Mouse (Mus musculus): ENCODE measurements at regions not wholly inside any gene's neighbourhood (a gene's known extent, or its start where the extent isn't known, plus 50 kb on each side); places are given as distances from the start of the nearest gene placed in this dataset.
A peak's percentile ranks its signal among the peaks of the same experiment; 100 is the strongest.

- Histone ChIP-seq H3K27me3 (peaks cover 64% of the 10 kb centered on the region), H3K36me3 (no peaks in the 10 kb centered on the region), H3K27ac (no peak overlapping the region), H3K4me1 (peaks cover 8% of the 10 kb centered on the region; the same call in 1 of the 2 replicates), H3K4me2 (replicated peaks) (no peak overlapping the region), H3K4me3 (no peak overlapping the region), H3K9ac (no peak overlapping the region), H3K9me3 (replicated peaks) (no peaks in the 10 kb centered on the region)
- ATAC-seq (ENCODE audit: low FRiP score): no peak
- WGBS: 81% methylated on average over 6 of the region's 6 CpGs
These were observed 201.4 kb downstream of the Tex29 start for GRCm38 (mm10) chr8:12041662-12042061.

GRCm38 (mm10) chr8:12050841-12051240 lies 210.6 kb downstream of the Tex29 start:
- Histone ChIP-seq H3K36me3 (no peaks in the 10 kb centered on the region), H3K27ac (no peak overlapping the region), H3K9me3 (replicated peaks) (no peaks in the 10 kb centered on the region), H3K4me1 (peaks cover 22% of the 10 kb centered on the region), H3K4me3 (no peak overlapping the region), H3K4me2 (replicated peaks) (no peak overlapping the region), H3K27me3 (peaks cover 41% of the 10 kb centered on the region), H3K9ac (no peak overlapping the region)
- 23% methylated on average over 5 of the region's 5 CpGs for WGBS
- ATAC-seq (ENCODE audit: low FRiP score): peak; percentile 23; the same call in 1 of the 2 replicates

- Histone ChIP-seq H3K4me2 (replicated peaks) (no peak overlapping the region), H3K4me1 (peaks cover 22% of the 10 kb centered on the region), H3K27ac (no peak overlapping the region), H3K9ac (no peak overlapping the region), H3K36me3 (no peaks in the 10 kb centered on the region), H3K4me3 (no peak overlapping the region), H3K9me3 (replicated peaks) (no peaks in the 10 kb centered on the region), H3K27me3 (peaks cover 41% of the 10 kb centered on the region)
- peak; percentile 85 for ATAC-seq (ENCODE audit: low FRiP score)
- WGBS: 25% methylated on average over 12 of the region's 12 CpGs
These were observed 211.1 kb downstream of the Tex29 start for GRCm38 (mm10) chr8:12051357-12051756.

GRCm38 (mm10) chr8:12055931-12056330 lies 215.7 kb downstream of the Tex29 start:
- Histone ChIP-seq H3K4me3 (no peak overlapping the region), H3K27ac (no peak overlapping the region), H3K9ac (no peak overlapping the region), H3K9me3 (replicated peaks) (no peaks in the 10 kb centered on the region), H3K4me1 (peaks cover 15% of the 10 kb centered on the region), H3K27me3 (peaks cover 25% of the 10 kb centered on the region), H3K4me2 (replicated peaks) (no peak overlapping the region), H3K36me3 (no peaks in the 10 kb centered on the region)
- WGBS: 85% methylated on average over 9 of the region's 9 CpGs
- no peak for ATAC-seq (ENCODE audit: low FRiP score)

DNA sequence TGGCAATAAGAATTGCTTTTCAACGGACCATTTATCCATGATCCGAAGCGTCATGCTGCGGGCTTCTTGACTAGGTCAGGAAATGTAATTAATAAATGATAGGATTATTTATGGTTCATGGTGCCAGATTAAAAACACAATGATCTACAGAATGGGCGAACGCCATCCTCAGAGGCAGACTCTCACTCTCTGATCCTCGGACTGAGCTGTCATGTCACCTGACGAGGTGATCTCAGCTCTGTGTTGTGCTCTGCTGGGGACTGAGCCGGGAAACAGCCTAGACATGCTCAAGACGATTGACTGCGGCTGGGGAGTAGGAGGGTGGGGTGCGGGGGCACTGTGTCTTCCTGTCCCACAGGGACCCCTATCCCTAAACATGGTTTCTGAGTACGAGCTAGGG lies 217.4 kb upstream of the A230072I06Rik start:
- Histone ChIP-seq H3K27me3 (peaks cover 15% of the 10 kb centered on the region), H3K36me3 (no peaks in the 10 kb centered on the region)

GRCm38 (mm10) chr8:12062710-12063109 lies 215.9 kb upstream of the A230072I06Rik start:
- Histone ChIP-seq H3K36me3 (no peaks in the 10 kb centered on the region), H3K4me1 (no peaks in the 10 kb centered on the region), H3K9me3 (replicated peaks) (no peaks in the 10 kb centered on the region), H3K9ac (no peak overlapping the region), H3K27me3 (peaks cover 19% of the 10 kb centered on the region), H3K4me2 (replicated peaks) (no peak overlapping the region), H3K27ac (no peak overlapping the region), H3K4me3 (no peak overlapping the region)
- WGBS: 73% methylated on average over 8 of the region's 8 CpGs
- no peak for ATAC-seq (ENCODE audit: low FRiP score)

More for the DNA sequence above, 217.4 kb upstream of the A230072I06Rik start:
- Histone ChIP-seq H3K9ac (no peak overlapping the region), H3K4me1 (no peaks in the 10 kb centered on the region), H3K4me3 (no peak overlapping the region), H3K27ac (no peak overlapping the region), H3K4me2 (replicated peaks) (no peak overlapping the region), H3K9me3 (replicated peaks) (no peaks in the 10 kb centered on the region)
- no peak for ATAC-seq (ENCODE audit: low FRiP score)
- WGBS: 61% methylated on average over 13 of the region's 13 CpGs

DNA sequence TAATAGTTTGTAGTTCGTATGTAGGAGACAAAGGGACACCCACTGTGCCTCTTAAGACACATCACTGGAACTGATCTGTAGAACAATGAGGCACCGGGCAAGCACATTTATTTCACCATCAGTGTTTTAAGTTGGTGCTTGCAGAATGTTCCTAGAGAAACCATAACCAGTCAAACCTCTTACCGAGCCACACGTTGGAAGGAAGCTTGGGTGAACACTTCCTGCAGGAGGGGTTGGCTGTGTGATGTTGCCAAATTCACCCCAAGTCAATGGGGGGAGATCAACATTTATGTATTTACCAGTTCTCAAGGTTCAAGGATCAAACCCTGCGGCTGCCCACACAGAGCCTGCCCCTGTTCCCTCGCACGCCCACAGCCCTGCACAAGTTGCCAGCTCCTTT lies 214.0 kb upstream of the A230072I06Rik start:
- H3K36me3 ChIP-seq: no peaks in the 10 kb centered on the region
- H3K9ac ChIP-seq: no peak overlapping the region
- no peaks in the 10 kb centered on the region for H3K9me3 ChIP-seq (replicated peaks)
- no peak overlapping the region for H3K27ac ChIP-seq
- peaks cover 28% of the 10 kb centered on the region for H3K27me3 ChIP-seq
- no peak for ATAC-seq (ENCODE audit: low FRiP score)
- no peak overlapping the region for H3K4me3 ChIP-seq
- H3K4me2 ChIP-seq (replicated peaks): no peak overlapping the region
- 74% methylated on average over 7 of the region's 7 CpGs for WGBS
- no peaks in the 10 kb centered on the region for H3K4me1 ChIP-seq

- Histone ChIP-seq H3K4me3 (no peak overlapping the region), H3K36me3 (no peaks in the 10 kb centered on the region), H3K9me3 (replicated peaks) (no peaks in the 10 kb centered on the region), H3K9ac (no peak overlapping the region), H3K4me2 (replicated peaks) (no peak overlapping the region), H3K27ac (no peak overlapping the region), H3K27me3 (peaks cover 24% of the 10 kb centered on the region), H3K4me1 (no peaks in the 10 kb centered on the region)
- no peak for ATAC-seq (ENCODE audit: low FRiP score)
- 88% methylated on average over 10 of the region's 10 CpGs for WGBS
These were observed 212.2 kb upstream of the A230072I06Rik start for GRCm38 (mm10) chr8:12066454-12066853.

GRCm38 (mm10) chr8:12073311-12073999 lies 205.2 kb upstream of the A230072I06Rik start:
- Histone ChIP-seq H3K9me3 (replicated peaks) (no peaks in the 10 kb centered on the region), H3K27ac (no peak overlapping the region), H3K9ac (no peak overlapping the region), H3K4me1 (no peaks in the 10 kb centered on the region), H3K4me3 (no peak overlapping the region), H3K27me3 (peaks cover 17% of the 10 kb centered on the region; the same call in 1 of the 2 replicates), H3K4me2 (replicated peaks) (no peak overlapping the region), H3K36me3 (no peaks in the 10 kb centered on the region)
- ATAC-seq (ENCODE audit: low FRiP score): no peak
- WGBS: 72% methylated on average over 6 of the region's 6 CpGs

GRCm38 (mm10) chr8:12075943-12076342 lies 202.7 kb upstream of the A230072I06Rik start:
- Histone ChIP-seq H3K4me1 (peaks cover 3% of the 10 kb centered on the region; the same call in 1 of the 2 replicates), H3K9me3 (replicated peaks) (no peaks in the 10 kb centered on the region), H3K36me3 (no peaks in the 10 kb centered on the region), H3K4me3 (no peak overlapping the region), H3K27me3 (peaks cover 15% of the 10 kb centered on the region; the same call in 1 of the 2 replicates), H3K27ac (no peak overlapping the region), H3K9ac (no peak overlapping the region), H3K4me2 (replicated peaks) (no peak overlapping the region)
- WGBS: 85% methylated on average over 3 of the region's 3 CpGs
- no peak for ATAC-seq (ENCODE audit: low FRiP score)

GRCm38 (mm10) chr8:12076811-12077375 lies 201.7 kb upstream of the A230072I06Rik start:
- Histone ChIP-seq H3K36me3 (no peaks in the 10 kb centered on the region), H3K4me1 (peaks cover 3% of the 10 kb centered on the region; the same call in 1 of the 2 replicates), H3K27ac (no peak overlapping the region), H3K27me3 (peaks cover 15% of the 10 kb centered on the region; the same call in 1 of the 2 replicates), H3K9ac (no peak overlapping the region), H3K4me3 (no peak overlapping the region), H3K4me2 (replicated peaks) (no peak overlapping the region), H3K9me3 (replicated peaks) (no peaks in the 10 kb centered on the region)
- 81% methylated on average over 10 of the region's 10 CpGs for WGBS
- no peak for ATAC-seq (ENCODE audit: low FRiP score)

DNA sequence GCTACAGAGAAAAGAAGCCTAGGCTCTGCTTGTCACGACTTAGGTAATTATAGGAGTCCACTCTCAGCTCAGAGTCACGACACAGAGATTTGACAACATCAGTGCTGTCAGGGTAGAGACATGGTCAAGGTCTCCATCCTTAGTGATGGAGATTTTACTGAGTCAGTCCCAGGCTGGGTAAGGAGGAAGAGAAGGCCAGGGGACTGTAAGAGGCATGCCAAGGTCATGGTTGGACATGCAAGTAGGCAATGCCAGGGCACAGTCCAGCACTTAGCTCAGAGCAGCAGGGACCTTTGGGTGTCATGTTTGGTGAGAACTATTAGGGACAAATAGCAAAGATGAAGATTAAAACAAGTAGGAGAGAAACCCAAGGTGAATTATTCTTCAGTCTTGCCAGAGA lies 200.7 kb upstream of the A230072I06Rik start:
- Histone ChIP-seq H3K27ac (no peak overlapping the region), H3K4me3 (no peak overlapping the region), H3K4me1 (peaks cover 3% of the 10 kb centered on the region; the same call in 1 of the 2 replicates), H3K27me3 (peaks cover 15% of the 10 kb centered on the region; the same call in 1 of the 2 replicates), H3K9me3 (replicated peaks) (no peaks in the 10 kb centered on the region), H3K9ac (no peak overlapping the region), H3K4me2 (replicated peaks) (no peak overlapping the region), H3K36me3 (no peaks in the 10 kb centered on the region)
- ATAC-seq (ENCODE audit: low FRiP score): no peak
- 62% methylated on average over 2 of the region's 2 CpGs for WGBS
